Mouse (Mus musculus) heart, adult 10 weeks (tissue): ENCODE data around the gene Rnd1. TPM values are rescaled to one million over a fixed set of nuclear protein-coding genes. Genes with fewer than 3 reads are reported as not detected.

Experiments
- polyA plus RNA-seq: library from polyadenylated mRNA; stranded (reverse); fragments of 350-450 nt; fragmentation: Illumina TruSeq; extraction: RNeasy Lipid Tissue Mini Kit (QIAGEN cat#74804); gene quantifications from one replicate; pipeline ENCODE4 v1.2.3, GENCODE M21; 2014; ENCODE audit warnings: low read depth, low replicate concordance

Rnd1 gene
- 2.2 TPM for polyA plus RNA-seq

GRCm38 (mm10) chr15:98676940-98677728, at the start of gene Rnd1:
Gene Rnd1 (minus strand): TSS chr15:98677461.

GRCm38 (mm10) chr15:98707766-98708372, 30.6 kb upstream of the Rnd1 start, which contains the start of gene Ccdc65:
Gene Ccdc65 (plus strand): TSS chr15:98708207.

GRCm38 (mm10) chr15:98662567-98663545, 14.4 kb downstream of the Rnd1 start, which contains the start of gene Ddx23:
Gene Ddx23 (minus strand): TSS chr15:98662894.

GRCm38 (mm10) chr15:98630540-98630939, 46.7 kb downstream of the Rnd1 start, which contains the start of gene Cacnb3:
Gene Cacnb3 (plus strand): TSS chr15:98630840.

Other genes starting within 250 kb of the Rnd1 start
- gene Olfr282, start 246.2 kb downstream of the Rnd1 start, polyA plus RNA-seq = not detected
- not detected for gene Olfr281, start 224.9 kb downstream of the Rnd1 start, polyA plus RNA-seq
- gene OR5BS1P, start 207.6 kb downstream of the Rnd1 start, polyA plus RNA-seq = not detected
- gene Lalba, start 194.7 kb downstream of the Rnd1 start, polyA plus RNA-seq = not detected
- not detected for gene Olfr279, start 185.1 kb downstream of the Rnd1 start, polyA plus RNA-seq
- gene Kansl2, start 143.2 kb downstream of the Rnd1 start, polyA plus RNA-seq = 63.5 TPM
- 17.2 TPM for gene Ccnt1, start 106.5 kb downstream of the Rnd1 start, polyA plus RNA-seq
- gene 4930415O20Rik, start 106.5 kb downstream of the Rnd1 start, polyA plus RNA-seq = not detected
- gene Adcy6, start 67.4 kb downstream of the Rnd1 start, polyA plus RNA-seq = 171 TPM
- gene Cacnb3, start 46.6 kb downstream of the Rnd1 start, polyA plus RNA-seq = 4.8 TPM
- 46.9 TPM for gene Ddx23, start 14.6 kb downstream of the Rnd1 start, polyA plus RNA-seq
- gene Ccdc65, start 30.7 kb upstream of the Rnd1 start, polyA plus RNA-seq = 1.0 TPM
- gene Fkbp11, start 50.7 kb upstream of the Rnd1 start, polyA plus RNA-seq = 4.5 TPM
- 16.7 TPM for gene Arf3, start 85.8 kb upstream of the Rnd1 start, polyA plus RNA-seq
- 0.26 TPM for gene Wnt10b, start 100.7 kb upstream of the Rnd1 start, polyA plus RNA-seq
- gene Wnt1, start 112.4 kb upstream of the Rnd1 start, polyA plus RNA-seq = not detected
- gene Ddn, start 132.0 kb upstream of the Rnd1 start, polyA plus RNA-seq = 0.24 TPM
- gene Prkag1, start 154.1 kb upstream of the Rnd1 start, polyA plus RNA-seq = 136 TPM
- 24.0 TPM for gene Kmt2d, start 193.7 kb upstream of the Rnd1 start, polyA plus RNA-seq
- 2.2 TPM for gene Rhebl1, start 217.1 kb upstream of the Rnd1 start, polyA plus RNA-seq
- gene Dhh, start 221.1 kb upstream of the Rnd1 start, polyA plus RNA-seq = 0.63 TPM
- gene Lmbr1l, start 240.8 kb upstream of the Rnd1 start, polyA plus RNA-seq = 13.2 TPM